Mouse (Mus musculus): Measurements from ENCODE around the gene Pglyrp4.
"Not testable (repeated sequence)": the region's sequence is repeated elsewhere in the genome, so short reads cannot be mapped to it uniquely, and the experiment has no call there.

Gene Pglyrp4

GRCm38 (mm10) chr3:90726606-90727005 is at the start of gene Pglyrp4:
TSS of gene Pglyrp4 (plus strand) at chr3:90726906.
- no peak for DNase-seq (ENCODE audit: low read depth, low spot score)

GRCm38 (mm10) chr3:90678656-90679055 is 48.0 kb upstream of the Pglyrp4 start:
- DNase-seq (ENCODE audit: low read depth, low spot score) = no peak

GRCm38 (mm10) chr3:90683929-90684328 is 42.8 kb upstream of the Pglyrp4 start:
- no peak for DNase-seq (ENCODE audit: low read depth, low spot score)

GRCm38 (mm10) chr3:90686835-90687234 is 39.9 kb upstream of the Pglyrp4 start:
- DNase-seq (ENCODE audit: low read depth, low spot score) = no peak

GRCm38 (mm10) chr3:90693496-90693895 is 33.2 kb upstream of the Pglyrp4 start:
- DNase-seq (ENCODE audit: low read depth, low spot score) = no peak

- DNase-seq (ENCODE audit: low read depth, low spot score) = peak; percentile 5
These were observed 31.1 kb upstream of the Pglyrp4 start, which contains the start of gene S100a9 for GRCm38 (mm10) chr3:90695613-90696012. TSS of gene S100a9 (minus strand) at chr3:90695721.

- DNase-seq (ENCODE audit: low read depth, low spot score) = no peak
These were observed 24.5 kb upstream of the Pglyrp4 start for GRCm38 (mm10) chr3:90702244-90702643.

- peak; percentile 12 for DNase-seq (ENCODE audit: low read depth, low spot score)
These were observed 18.0 kb upstream of the Pglyrp4 start for GRCm38 (mm10) chr3:90708523-90709202.

GRCm38 (mm10) chr3:90709591-90710460 is 16.9 kb upstream of the Pglyrp4 start:
- peak; percentile 64 for DNase-seq (ENCODE audit: low read depth, low spot score)

- DNase-seq (ENCODE audit: low read depth, low spot score) = no peak
These were observed 23.0 kb downstream of the Pglyrp4 start for GRCm38 (mm10) chr3:90749658-90750057.

GRCm38 (mm10) chr3:90777776-90778175 is 51.1 kb downstream of the Pglyrp4 start, which contains the start of gene Gm5849:
TSS of gene Gm5849 (minus strand) at chr3:90777876.
- DNase-seq (ENCODE audit: low read depth, low spot score) = not testable (repeated sequence)

Measured in skeletal muscle tissue, adult 2 months (tissue).